ENCODE assay signal across 23 mouse cellular contexts in genomic region chr9:47403317-47403716, GRCm38 (mm10).
DNase-seq lines count a peak whose midpoint lies in the region; ATAC-seq and TF ChIP-seq lines count a peak whose summit lies in the region.
"Had no signal": no experiment of that assay in that cellular context is flagged by ENCODE, and none has a peak within 500 bp of the region (broad histone marks: within the 10 kb centered on the region; RNA-seq: fewer than 3 reads in every experiment).

No protein-coding gene starts in this region.

- ATAC-seq in embryonic facial prominence, embryonic 14.5 days (ENCODE audit: low read depth), result no peak
- no peak for ATAC-seq in heart, embryonic 12.5 days (ENCODE audit: insufficient number of reproducible peaks, low FRiP score)
- 0 out of 2 replicates have a peak, but pooled peaks have one; percentile 22 for ATAC-seq in midbrain, embryonic 11.5 days (ENCODE audit: low FRiP score)
- no peak for ATAC-seq in midbrain, postnatal 0 days (ENCODE audit: low FRiP score)
- ATAC-seq in midbrain, embryonic 14.5 days (ENCODE audit: low FRiP score, low TSS enrichment), result no peak
- ATAC-seq: activated CD4-positive, CD25-positive, alpha-beta regulatory T cell, adult 4 months; forebrain, embryonic 14.5 days had no signal

- TF ChIP-seq CTCF in midbrain, postnatal 0 days (IDR thresholded peaks at IDR 0.05), result no peak

- H3K4me2 ChIP-seq in embryonic facial prominence, embryonic 14.5 days (ENCODE audit: low read depth, low read length), result no peak overlapping the region
- H3K4me2 ChIP-seq in heart, embryonic 12.5 days, result no peak overlapping the region
- H3K4me2 ChIP-seq in midbrain, embryonic 11.5 days, result no peak overlapping the region
- no peak overlapping the region for H3K4me2 ChIP-seq in midbrain, postnatal 0 days (ENCODE audit: low read depth, low read length, poor library complexity, severe bottlenecking)
- H3K4me2 ChIP-seq in midbrain, embryonic 14.5 days (ENCODE audit: low read length), result no peak overlapping the region
- H3K4me2 ChIP-seq: embryonic facial prominence, embryonic 15.5 days; hindbrain, embryonic 12.5 days; hindbrain, embryonic 15.5 days had no signal

- no peak for DNase-seq in embryonic facial prominence, embryonic 14.5 days (ENCODE audit: low spot score)
- DNase-seq in embryonic facial prominence, embryonic 10.5 days (ENCODE audit: low spot score), result no peak
- peak; percentile 69 for DNase-seq in heart, adult 11 months
- DNase-seq in midbrain, embryonic 11.5 days (ENCODE audit: low spot score, missing footprints), result peak; percentile 89
- no peak for DNase-seq in midbrain, postnatal 0 days (ENCODE audit: low spot score)
- peak; percentile 38 for DNase-seq in midbrain, embryonic 14.5 days
- DNase-seq in midbrain, embryonic 10.5 days (ENCODE audit: low spot score), result no peak
- DNase-seq: adrenal gland, adult 8-10 months; adrenal gland, postnatal 25 days; cerebellum, adult 11-12 months; cerebellum, adult 8-10 months; cerebellum, postnatal 10 days; cerebellum, postnatal 36 days; embryo, embryonic 11 days; gastrocnemius, postnatal 25 days; heart, adult 2 months had no signal

- no peaks in the 10 kb centered on the region for H3K9me3 ChIP-seq in embryonic facial prominence, embryonic 14.5 days (ENCODE audit: control insufficient read depth, low read length)
- H3K9me3 ChIP-seq in embryonic facial prominence, embryonic 10.5 days, result no peaks in the 10 kb centered on the region
- no peaks in the 10 kb centered on the region for H3K9me3 ChIP-seq in heart, embryonic 12.5 days (replicated peaks)
- no peaks in the 10 kb centered on the region for H3K9me3 ChIP-seq in midbrain, embryonic 11.5 days (ENCODE audit: control insufficient read depth, low read length)
- H3K9me3 ChIP-seq in midbrain, postnatal 0 days (ENCODE audit: low read length), result no peaks in the 10 kb centered on the region
- no peaks in the 10 kb centered on the region for H3K9me3 ChIP-seq in midbrain, embryonic 14.5 days (ENCODE audit: control insufficient read depth, low read length)
- H3K9me3 ChIP-seq in midbrain, embryonic 10.5 days (replicated peaks), result no peaks in the 10 kb centered on the region
- H3K9me3 ChIP-seq: embryonic facial prominence, embryonic 15.5 days; heart, embryonic 10.5 days; hindbrain, embryonic 12.5 days; hindbrain, embryonic 15.5 days had no signal

- H3K36me3 ChIP-seq in embryonic facial prominence, embryonic 14.5 days (ENCODE audit: control insufficient read depth, insufficient read depth, low read length), result no peaks in the 10 kb centered on the region
- H3K36me3 ChIP-seq in embryonic facial prominence, embryonic 10.5 days (replicated peaks), result no peaks in the 10 kb centered on the region
- H3K36me3 ChIP-seq in heart, embryonic 12.5 days, result no peaks in the 10 kb centered on the region
- no peaks in the 10 kb centered on the region for H3K36me3 ChIP-seq in midbrain, embryonic 11.5 days (ENCODE audit: control insufficient read depth, insufficient read depth, low read length)
- H3K36me3 ChIP-seq in midbrain, postnatal 0 days (ENCODE audit: insufficient read depth, low read length), result no peaks in the 10 kb centered on the region
- H3K36me3 ChIP-seq in midbrain, embryonic 14.5 days (ENCODE audit: control insufficient read depth, insufficient read depth, low read length), result no peaks in the 10 kb centered on the region
- H3K36me3 ChIP-seq in midbrain, embryonic 10.5 days, result no peaks in the 10 kb centered on the region
- H3K36me3 ChIP-seq: embryonic facial prominence, embryonic 15.5 days; heart, embryonic 10.5 days; hindbrain, embryonic 12.5 days; hindbrain, embryonic 15.5 days had no signal

- no peak overlapping the region for H3K27ac ChIP-seq in embryonic facial prominence, embryonic 14.5 days (replicated peaks; ENCODE audit: low read depth, low read length)
- no peak overlapping the region for H3K27ac ChIP-seq in embryonic facial prominence, embryonic 10.5 days (replicated peaks)
- no peak overlapping the region for H3K27ac ChIP-seq in heart, embryonic 12.5 days (ENCODE audit: poor library complexity, severe bottlenecking)
- H3K27ac ChIP-seq in midbrain, embryonic 11.5 days (ENCODE audit: low read depth, low read length), result no peak overlapping the region
- H3K27ac ChIP-seq in midbrain, postnatal 0 days (ENCODE audit: low read depth, low read length), result no peak overlapping the region
- no peak overlapping the region for H3K27ac ChIP-seq in midbrain, embryonic 14.5 days (replicated peaks; ENCODE audit: low read depth, low read length)
- no peak overlapping the region; the same call in 1 of the 2 replicates for H3K27ac ChIP-seq in midbrain, embryonic 10.5 days (replicated peaks)
- H3K27ac ChIP-seq: embryonic facial prominence, embryonic 15.5 days; heart, adult 2 months; heart, embryonic 10.5 days; hindbrain, embryonic 12.5 days; hindbrain, embryonic 15.5 days had no signal

- peaks cover 28% of the 10 kb centered on the region for H3K4me1 ChIP-seq in embryonic facial prominence, embryonic 14.5 days (ENCODE audit: control insufficient read depth, insufficient read depth, low read length)
- peaks cover 87% of the 10 kb centered on the region for H3K4me1 ChIP-seq in embryonic facial prominence, embryonic 10.5 days
- H3K4me1 ChIP-seq in heart, embryonic 12.5 days (replicated peaks), result peaks cover 36% of the 10 kb centered on the region
- H3K4me1 ChIP-seq in midbrain, embryonic 11.5 days (ENCODE audit: control insufficient read depth, insufficient read depth, low read length), result peaks cover 13% of the 10 kb centered on the region
- no peaks in the 10 kb centered on the region; the same call in 1 of the 2 replicates for H3K4me1 ChIP-seq in midbrain, postnatal 0 days (ENCODE audit: insufficient read depth, low read length)
- peaks cover 26% of the 10 kb centered on the region for H3K4me1 ChIP-seq in midbrain, embryonic 14.5 days (ENCODE audit: control insufficient read depth, insufficient read depth, low read length)
- peaks cover 86% of the 10 kb centered on the region for H3K4me1 ChIP-seq in midbrain, embryonic 10.5 days

- H3K4me3 ChIP-seq in embryonic facial prominence, embryonic 14.5 days (ENCODE audit: low read depth, low read length), result no peak overlapping the region
- H3K4me3 ChIP-seq in embryonic facial prominence, embryonic 10.5 days, result no peak overlapping the region
- no peak overlapping the region for H3K4me3 ChIP-seq in heart, embryonic 12.5 days
- H3K4me3 ChIP-seq in midbrain, embryonic 11.5 days (ENCODE audit: low read depth, low read length), result no peak overlapping the region
- H3K4me3 ChIP-seq in midbrain, postnatal 0 days (ENCODE audit: low read depth, low read length), result no peak overlapping the region
- H3K4me3 ChIP-seq in midbrain, embryonic 14.5 days (replicated peaks; ENCODE audit: low read depth, low read length), result no peak overlapping the region
- no peak overlapping the region for H3K4me3 ChIP-seq in midbrain, embryonic 10.5 days
- H3K4me3 ChIP-seq: embryonic facial prominence, embryonic 15.5 days; heart, adult 2 months; heart, embryonic 10.5 days; hindbrain, embryonic 12.5 days; hindbrain, embryonic 15.5 days had no signal

- WGBS in embryonic facial prominence, embryonic 14.5 days, result 74% methylated on average over 11 of the region's 11 CpGs
- 76% methylated on average over 11 of the region's 11 CpGs for WGBS in embryonic facial prominence, embryonic 10.5 days
- 66% methylated on average over 11 of the region's 11 CpGs for WGBS in heart, embryonic 12.5 days
- WGBS in midbrain, embryonic 11.5 days, result 49% methylated on average over 11 of the region's 11 CpGs
- 39% methylated on average over 11 of the region's 11 CpGs for WGBS in midbrain, postnatal 0 days
- WGBS in midbrain, embryonic 14.5 days, result 27% methylated on average over 11 of the region's 11 CpGs
- 54% methylated on average over 11 of the region's 11 CpGs for WGBS in midbrain, embryonic 10.5 days

- peaks cover 33% of the 10 kb centered on the region for H3K27me3 ChIP-seq in embryonic facial prominence, embryonic 14.5 days (replicated peaks; ENCODE audit: control insufficient read depth, insufficient read depth, low read length)
- peaks cover 75% of the 10 kb centered on the region for H3K27me3 ChIP-seq in embryonic facial prominence, embryonic 10.5 days (replicated peaks; ENCODE audit: low read depth, poor library complexity, severe bottlenecking)
- peaks cover 85% of the 10 kb centered on the region for H3K27me3 ChIP-seq in heart, embryonic 12.5 days (replicated peaks)
- no peaks in the 10 kb centered on the region; the same call in none of the 2 replicates for H3K27me3 ChIP-seq in midbrain, embryonic 11.5 days (ENCODE audit: control insufficient read depth, insufficient read depth, low read length)
- peaks cover 10% of the 10 kb centered on the region for H3K27me3 ChIP-seq in midbrain, postnatal 0 days (ENCODE audit: insufficient read depth, low read length)
- H3K27me3 ChIP-seq in midbrain, embryonic 14.5 days (ENCODE audit: control insufficient read depth, insufficient read depth, low read length), result 0 out of 2 replicates have a peak, but pooled peaks cover 5% of the 10 kb centered on the region
- peaks cover 93% of the 10 kb centered on the region for H3K27me3 ChIP-seq in midbrain, embryonic 10.5 days (ENCODE audit: low read depth, poor library complexity, severe bottlenecking)

- H3K9ac ChIP-seq in embryonic facial prominence, embryonic 14.5 days (ENCODE audit: low read depth, low read length), result peak overlapping the region; percentile 14; the same call in 1 of the 2 replicates
- H3K9ac ChIP-seq in heart, embryonic 12.5 days, result no peak overlapping the region
- H3K9ac ChIP-seq in midbrain, embryonic 11.5 days (ENCODE audit: low read length), result 0 out of 2 replicates have a peak overlapping the region, but pooled peaks have one; percentile 9
- H3K9ac ChIP-seq in midbrain, postnatal 0 days (replicated peaks; ENCODE audit: low read length, poor library complexity, severe bottlenecking), result no peak overlapping the region; the same call in 1 of the 2 replicates
- H3K9ac ChIP-seq in midbrain, embryonic 14.5 days (replicated peaks; ENCODE audit: low read length), result no peak overlapping the region
- H3K9ac ChIP-seq: embryonic facial prominence, embryonic 15.5 days; hindbrain, embryonic 12.5 days; hindbrain, embryonic 15.5 days had no signal

Comparison
In these comparisons a context has a peak if more than half of its experiments do, and no peak if none do; other contexts are left out.
1. DNase-seq: peak in heart, adult 11 months (single experiment), midbrain, embryonic 11.5 days (single experiment) and midbrain, embryonic 14.5 days (single experiment); none in embryonic facial prominence, embryonic 14.5 days (single experiment), embryonic facial prominence, embryonic 10.5 days (single experiment), midbrain, postnatal 0 days (single experiment) and midbrain, embryonic 10.5 days (single experiment).
2. H3K9ac ChIP-seq: peak in embryonic facial prominence, embryonic 14.5 days (single experiment) and midbrain, embryonic 11.5 days (single experiment); none in heart, embryonic 12.5 days (single experiment), midbrain, postnatal 0 days (single experiment) and midbrain, embryonic 14.5 days (single experiment).